Mouse (Mus musculus): Measurements from ENCODE around the gene Slc37a3.

DNA sequence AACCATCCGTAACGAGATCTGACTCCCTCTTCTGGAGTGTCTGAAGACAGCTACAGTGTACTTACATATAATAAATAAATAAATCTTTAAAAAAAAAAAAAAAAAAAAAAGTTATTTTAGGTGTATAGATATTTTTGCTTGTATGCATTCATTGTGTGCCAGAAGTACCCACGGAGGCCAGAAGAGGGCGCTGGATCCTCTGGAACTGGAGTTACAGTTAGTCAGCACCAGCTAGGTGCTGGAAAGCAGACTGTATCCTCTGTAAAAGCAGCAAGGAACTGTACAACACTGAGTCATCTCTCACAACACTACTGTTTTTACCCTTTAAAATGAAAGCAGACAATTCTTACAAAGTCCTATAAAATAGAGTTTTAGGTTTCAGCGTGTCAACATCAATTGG, 38.3 kb upstream of the Slc37a3 start:
- no peak for TF ChIP-seq EP300 (optimal IDR thresholded peaks at IDR 0.05)
- peak; percentile 69 for TF ChIP-seq CTCF (IDR thresholded peaks at IDR 0.05; ENCODE audit: low read depth)
